Mouse (Mus musculus) forebrain, embryonic 11.5 days (tissue): ENCODE results near the gene Myom1. TPM values are rescaled to one million over a fixed set of nuclear protein-coding genes. Genes with fewer than 3 reads are reported as not detected.

Source experiments
- ATAC-seq: fragments of 200-750 bp; cut with Nextera tagmentation; replicated peaks from 2 replicates; pipeline ENCODE4 v1.8.0; 2017; ENCODE audit warnings: moderate TSS enrichment; ENCODE audit not compliant: low FRiP score
- DNase-seq: peaks from one replicate; pipeline ENCODE4 v3.0.0-alpha.2; 2017; ENCODE audit warnings: low spot score
- H3K27ac ChIP-seq: fragments of 300-500 bp; sonication (generic); 2 replicates; pipeline ENCODE4 v1.5.1; 2014; ENCODE audit warnings: low read depth, low read length
- H3K27me3 ChIP-seq: fragments of 300-500 bp; sonication (generic); 2 replicates; pipeline ENCODE4 v1.6.1; 2014; ENCODE audit warnings: mild to moderate bottlenecking, low read length, mixed read lengths; ENCODE audit not compliant: control insufficient read depth, insufficient read depth
- H3K36me3 ChIP-seq: fragments of 300-500 bp; sonication (generic); 2 replicates; pipeline ENCODE4 v1.6.1; 2014; ENCODE audit warnings: mild to moderate bottlenecking, low read length, moderate library complexity, mixed read lengths; ENCODE audit not compliant: control insufficient read depth, insufficient read depth
- H3K4me1 ChIP-seq: fragments of 300-500 bp; sonication (generic); replicated peaks from 2 replicates; pipeline ENCODE4 v1.6.1; 2014; ENCODE audit warnings: low read length, mixed read lengths; ENCODE audit not compliant: control insufficient read depth, insufficient read depth
- H3K4me2 ChIP-seq: fragments of 300-500 bp; sonication (generic); 2 replicates; pipeline ENCODE4 v1.6.1; 2014; ENCODE audit warnings: low read depth, mild to moderate bottlenecking, low read length, moderate library complexity, mixed read lengths; ENCODE audit not compliant: severe bottlenecking
- H3K4me3 ChIP-seq: fragments of 300-500 bp; sonication (generic); 2 replicates; pipeline ENCODE4 v1.5.1; 2014; ENCODE audit warnings: low read depth, low read length
- H3K9ac ChIP-seq: fragments of 300-500 bp; sonication (generic); 2 replicates; pipeline ENCODE4 v1.6.1; 2014; ENCODE audit warnings: low read length
- H3K9me3 ChIP-seq: fragments of 300-500 bp; sonication (generic); 2 replicates; pipeline ENCODE4 v1.6.1; 2016; ENCODE audit warnings: low read length, mixed read lengths; ENCODE audit not compliant: control insufficient read depth
- WGBS: fragments of 180-500 bp; shearing (Covaris S2); extraction: QIAGEN DNeasy Blood & Tissue Kit; methylation state at CpG from one replicate; pipeline ENCODE4 v1.1.7; 2014; 5-methylcytosine and 5-hydroxymethylcytosine counted together
- polyA plus RNA-seq: library from polyadenylated mRNA; unstranded; fragments of >200 nt; fragmentation: Nextera tagmentation; extraction: Ambion mirVana; gene quantifications from 2 replicates; pipeline ENCODE4 v1.2.1, GENCODE M21; 2014

Myom1 gene
- polyA plus RNA-seq, 1 experiment from 2014 or later = 4.0 TPM

GRCm38 (mm10) chr17:71049292-71049691, 46.9 kb downstream of the Myom1 start:
- Histone ChIP-seq H3K9ac (no peak overlapping the region), H3K27ac (no peak overlapping the region), H3K36me3 (no peaks in the 10 kb centered on the region), H3K4me1 (no peaks in the 10 kb centered on the region), H3K9me3 (no peaks in the 10 kb centered on the region), H3K4me2 (no peak overlapping the region), H3K4me3 (no peak overlapping the region), H3K27me3 (no peaks in the 10 kb centered on the region)
- 88% methylated on average over 8 of the region's 8 CpGs for WGBS
- ATAC-seq (no peak), DNase-seq (no peak)

- ATAC-seq = no peak
- Histone ChIP-seq H3K9me3 (no peaks in the 10 kb centered on the region), H3K27me3 (no peaks in the 10 kb centered on the region)
Observed at GRCm38 (mm10) chr17:71053134-71053708, 50.8 kb downstream of the Myom1 start.

GRCm38 (mm10) chr17:71055203-71055894, 52.9 kb downstream of the Myom1 start:
- Histone ChIP-seq H3K27me3 (no peaks in the 10 kb centered on the region), H3K27ac (no peak overlapping the region), H3K9me3 (no peaks in the 10 kb centered on the region), H3K9ac (no peak overlapping the region), H3K4me3 (no peak overlapping the region), H3K4me1 (no peaks in the 10 kb centered on the region), H3K4me2 (no peak overlapping the region), H3K36me3 (no peaks in the 10 kb centered on the region)
- no peak for ATAC-seq
- 91% methylated on average over 8 of the region's 8 CpGs for WGBS
- DNase-seq = no peak

More at GRCm38 (mm10) chr17:71053134-71053708, 50.8 kb downstream of the Myom1 start:
- Histone ChIP-seq H3K27ac (no peak overlapping the region), H3K9ac (no peak overlapping the region), H3K4me3 (no peak overlapping the region), H3K4me1 (no peaks in the 10 kb centered on the region), H3K36me3 (no peaks in the 10 kb centered on the region), H3K4me2 (no peak overlapping the region)
- 93% methylated on average over 6 of the region's 6 CpGs for whole genome bisulfite sequencing
- DNase-seq = no peak

GRCm38 (mm10) chr17:71056405-71056804, 54.0 kb downstream of the Myom1 start:
- WGBS = 88% methylated on average over 7 of the region's 7 CpGs
- ATAC-seq = no peak
- no peaks in the 10 kb centered on the region for H3K27me3 ChIP-seq
- no peak overlapping the region for H3K27ac ChIP-seq
- H3K4me2 ChIP-seq = no peak overlapping the region
- no peak for DNase-seq
- no peak overlapping the region for H3K4me3 ChIP-seq
- no peaks in the 10 kb centered on the region for H3K4me1 ChIP-seq
- no peak overlapping the region for H3K9ac ChIP-seq
- no peaks in the 10 kb centered on the region for H3K36me3 ChIP-seq
- H3K9me3 ChIP-seq = no peaks in the 10 kb centered on the region

- no peaks in the 10 kb centered on the region for H3K36me3 ChIP-seq
- no peak for ATAC-seq
- H3K27me3 ChIP-seq = no peaks in the 10 kb centered on the region
- 90% methylated on average over 3 of the region's 3 CpGs for WGBS
- no peaks in the 10 kb centered on the region for H3K4me1 ChIP-seq
- H3K4me3 ChIP-seq = no peak overlapping the region
- DNase-seq = no peak
- no peak overlapping the region for H3K9ac ChIP-seq
- no peak overlapping the region for H3K27ac ChIP-seq
- H3K4me2 ChIP-seq = no peak overlapping the region
- H3K9me3 ChIP-seq = no peaks in the 10 kb centered on the region
Observed at GRCm38 (mm10) chr17:71057758-71058157, 55.3 kb downstream of the Myom1 start.

- ATAC-seq = no peak
Observed at GRCm38 (mm10) chr17:71059213-71059612, 56.8 kb downstream of the Myom1 start.

GRCm38 (mm10) chr17:71062049-71062560, 59.7 kb downstream of the Myom1 start:
- Histone ChIP-seq H3K9me3 (no peaks in the 10 kb centered on the region), H3K4me3 (no peak overlapping the region), H3K27ac (no peak overlapping the region), H3K36me3 (no peaks in the 10 kb centered on the region), H3K27me3 (no peaks in the 10 kb centered on the region), H3K4me1 (no peaks in the 10 kb centered on the region), H3K9ac (no peak overlapping the region), H3K4me2 (no peak overlapping the region)
- no peak for ATAC-seq
- no peak for DNase-seq
- WGBS = 88% methylated on average over 5 of the region's 5 CpGs

More at GRCm38 (mm10) chr17:71059213-71059612, 56.8 kb downstream of the Myom1 start:
- Histone ChIP-seq H3K36me3 (no peaks in the 10 kb centered on the region), H3K27me3 (no peaks in the 10 kb centered on the region), H3K4me3 (no peak overlapping the region), H3K9me3 (no peaks in the 10 kb centered on the region), H3K4me1 (no peaks in the 10 kb centered on the region), H3K9ac (no peak overlapping the region), H3K27ac (no peak overlapping the region), H3K4me2 (no peak overlapping the region)
- no peak for DNase-seq
- WGBS = 89% methylated on average over 3 of the region's 3 CpGs

- H3K4me1 ChIP-seq = no peaks in the 10 kb centered on the region
- no peaks in the 10 kb centered on the region for H3K9me3 ChIP-seq
- no peak overlapping the region for H3K9ac ChIP-seq
- H3K4me3 ChIP-seq = no peak overlapping the region
- DNase-seq (no peak), ATAC-seq (no peak)
- WGBS = 84% methylated on average over 13 of the region's 13 CpGs
- no peak overlapping the region for H3K27ac ChIP-seq
- no peak overlapping the region for H3K4me2 ChIP-seq
- no peaks in the 10 kb centered on the region for H3K36me3 ChIP-seq
- H3K27me3 ChIP-seq = no peaks in the 10 kb centered on the region
Observed at GRCm38 (mm10) chr17:71062870-71063602, 60.6 kb downstream of the Myom1 start.
